Mouse (Mus musculus) liver, embryonic 15.5 days (tissue): ENCODE data around the gene Vmn1r66. TPM values are rescaled to one million over a fixed set of nuclear protein-coding genes. Genes with fewer than 3 reads are reported as not detected.
"Not testable (repeated sequence)": the region's sequence is repeated elsewhere in the genome, so short reads cannot be mapped to it uniquely, and the experiment has no call there.

Experiments
- ATAC-seq: fragments of 200-750 bp; cut with Nextera tagmentation; 2 replicates; pipeline ENCODE4 v1.8.0; 2017; ENCODE audit warnings: moderate number of reproducible peaks, mild to moderate bottlenecking, moderate library complexity; ENCODE audit not compliant: insufficient read depth
- H3K27ac ChIP-seq: fragments of 300-500 bp; sonication (generic); replicated peaks from 2 replicates; pipeline ENCODE4 v1.5.1; 2015; ENCODE audit warnings: mild to moderate bottlenecking, inconsistent platforms
- H3K27me3 ChIP-seq: fragments of 300-500 bp; sonication (generic); 2 replicates; pipeline ENCODE4 v1.6.1; 2015; ENCODE audit warnings: mild to moderate bottlenecking, inconsistent platforms
- H3K36me3 ChIP-seq: fragments of 300-500 bp; sonication (generic); replicated peaks from 2 replicates; pipeline ENCODE4 v1.6.1; 2015; ENCODE audit warnings: moderate library complexity, mild to moderate bottlenecking, inconsistent platforms
- H3K4me1 ChIP-seq: fragments of 300-500 bp; sonication (generic); replicated peaks from 2 replicates; pipeline ENCODE4 v1.6.1; 2015; ENCODE audit warnings: inconsistent platforms
- H3K4me2 ChIP-seq: fragments of 300-500 bp; sonication (generic); 2 replicates; pipeline ENCODE4 v1.6.1; 2015; ENCODE audit warnings: moderate library complexity, mild to moderate bottlenecking, inconsistent platforms
- H3K4me3 ChIP-seq: fragments of 300-500 bp; sonication (generic); replicated peaks from 2 replicates; pipeline ENCODE4 v1.5.1; 2015; ENCODE audit warnings: mild to moderate bottlenecking, inconsistent platforms
- H3K9ac ChIP-seq: fragments of 300-500 bp; sonication (generic); 2 replicates; pipeline ENCODE4 v1.6.1; 2015; ENCODE audit warnings: moderate library complexity, mild to moderate bottlenecking, inconsistent platforms
- H3K9me3 ChIP-seq: fragments of 300-500 bp; sonication (generic); replicated peaks from 2 replicates; pipeline ENCODE4 v1.6.1; 2016; ENCODE audit warnings: inconsistent platforms
- WGBS: fragments of 180-500 bp; shearing (Covaris S2); methylation state at CpG from one replicate; pipeline ENCODE4 v1.1.7; 2015; ENCODE audit warnings: mixed read lengths; ENCODE audit not compliant: insufficient replicate concordance; 5-methylcytosine and 5-hydroxymethylcytosine counted together
- polyA plus RNA-seq: library from polyadenylated mRNA; unstranded; fragments of >200 nt; fragmentation: Nextera tagmentation; extraction: Ambion mirVana; gene quantifications from 2 replicates; pipeline ENCODE4 v1.2.1, GENCODE M21; 2015

The Vmn1r66 gene
- polyA plus RNA-seq = not detected in 2 replicates

- Histone ChIP-seq H3K9ac (no peak within 1 kb of the TSS), H3K27ac (no peak within 1 kb of the TSS), H3K4me2 (no peak within 1 kb of the TSS), H3K4me1 (no peaks in the 10 kb centered on the region), H3K9me3 (no peaks in the 10 kb centered on the region), H3K27me3 (no peaks in the 10 kb centered on the region), H3K4me3 (no peak within 1 kb of the TSS), H3K36me3 (no peaks in the 10 kb centered on the region)
- no peak for ATAC-seq
These were observed at the start of gene Vmn1r66 for GRCm38 (mm10) chr7:10277906-10278305. Gene Vmn1r66, minus strand, starts transcription at chr7:10278006.

- not testable (repeated sequence) for H3K9me3 ChIP-seq, H3K27me3 ChIP-seq, H3K4me2 ChIP-seq, H3K9ac ChIP-seq, ATAC-seq, H3K36me3 ChIP-seq, H3K4me3 ChIP-seq, H3K4me1 ChIP-seq, H3K27ac ChIP-seq
- 63% methylated on average over 19 of the region's 20 CpGs for WGBS
These were observed 47.7 kb upstream of the Vmn1r66 start for GRCm38 (mm10) chr7:10325462-10325861.

GRCm38 (mm10) chr7:10252075-10252474 lies 25.7 kb downstream of the Vmn1r66 start:
- H3K4me2 ChIP-seq = no peak overlapping the region
- no peak overlapping the region for H3K27ac ChIP-seq
- H3K9me3 ChIP-seq = peaks cover 5% of the 10 kb centered on the region; the same call in 1 of the 2 replicates
- no peak for ATAC-seq
- H3K4me1 ChIP-seq = no peaks in the 10 kb centered on the region
- no peaks in the 10 kb centered on the region for H3K36me3 ChIP-seq
- H3K9ac ChIP-seq = no peak overlapping the region
- 77% methylated on average over 13 of the region's 13 CpGs for WGBS
- no peak overlapping the region for H3K4me3 ChIP-seq
- no peaks in the 10 kb centered on the region for H3K27me3 ChIP-seq

- Histone ChIP-seq H3K36me3 (no peaks in the 10 kb centered on the region), H3K4me2 (no peak overlapping the region), H3K4me1 (no peaks in the 10 kb centered on the region), H3K9me3 (peaks cover 5% of the 10 kb centered on the region; the same call in 1 of the 2 replicates), H3K4me3 (no peak overlapping the region), H3K27ac (no peak overlapping the region), H3K27me3 (no peaks in the 10 kb centered on the region), H3K9ac (no peak overlapping the region)
- no peak for ATAC-seq
- 57% methylated on average over 5 of the region's 5 CpGs for WGBS
These were observed 28.7 kb downstream of the Vmn1r66 start for GRCm38 (mm10) chr7:10249146-10249545.

Other genes with a start within 250 kb of the Vmn1r66 start
- not detected in 2 replicates for gene Vmn2r50, start 224.7 kb downstream of the Vmn1r66 start, polyA plus RNA-seq
- not detected in 2 replicates for gene Vmn2r51, start 172.3 kb downstream of the Vmn1r66 start, polyA plus RNA-seq
- not detected in 2 replicates for gene Vmn2r52, start 101.4 kb downstream of the Vmn1r66 start, polyA plus RNA-seq
- gene Vmn1r67, start 165.3 kb upstream of the Vmn1r66 start, polyA plus RNA-seq = not detected in 2 replicates
- 1.6 and 1.7 TPM in 2 replicates for gene Zik1, start 217.4 kb upstream of the Vmn1r66 start, polyA plus RNA-seq